Mouse (Mus musculus) embryonic facial prominence, embryonic 14.5 days (tissue): ENCODE measurements around the gene Il4ra. TPM values are rescaled to one million over a fixed set of nuclear protein-coding genes. Genes with fewer than 3 reads are reported as not detected.

Source experiments
- ATAC-seq: fragments of 200-750 bp; cut with Nextera tagmentation; 2 replicates; pipeline ENCODE4 v1.8.0; 2017; ENCODE audit warnings: low read depth, moderate number of reproducible peaks, moderate TSS enrichment
- DNase-seq: peaks from one replicate; pipeline ENCODE4 v3.0.0-alpha.2; 2015; ENCODE audit warnings: low spot score
- H3K27ac ChIP-seq: fragments of 300-500 bp; sonication (generic); replicated peaks from 2 replicates; pipeline ENCODE4 v1.5.1; 2014; ENCODE audit warnings: low read depth, mild to moderate bottlenecking, low read length, moderate library complexity
- H3K27me3 ChIP-seq: fragments of 300-500 bp; sonication (generic); replicated peaks from 2 replicates; pipeline ENCODE4 v1.6.1; 2014; ENCODE audit warnings: low read length; ENCODE audit not compliant: control insufficient read depth, insufficient read depth
- H3K36me3 ChIP-seq: fragments of 300-500 bp; sonication (generic); 2 replicates; pipeline ENCODE4 v1.6.1; 2014; ENCODE audit warnings: low read length, mixed read lengths; ENCODE audit not compliant: control insufficient read depth, insufficient read depth
- H3K4me1 ChIP-seq: fragments of 300-500 bp; sonication (generic); 2 replicates; pipeline ENCODE4 v1.6.1; 2014; ENCODE audit warnings: antibody characterized with exemption, low read length; ENCODE audit not compliant: control insufficient read depth, insufficient read depth
- H3K4me2 ChIP-seq: fragments of 300-500 bp; sonication (generic); 2 replicates; pipeline ENCODE4 v1.6.1; 2014; ENCODE audit warnings: low read depth, mild to moderate bottlenecking, low read length, moderate library complexity, mixed read lengths
- H3K4me3 ChIP-seq: fragments of 300-500 bp; sonication (generic); 2 replicates; pipeline ENCODE4 v1.5.1; 2014; ENCODE audit warnings: low read depth, mild to moderate bottlenecking, low read length
- H3K9ac ChIP-seq: fragments of 300-500 bp; sonication (generic); 2 replicates; pipeline ENCODE4 v1.6.1; 2014; ENCODE audit warnings: low read depth, mild to moderate bottlenecking, low read length, moderate library complexity, mixed read lengths
- H3K9me3 ChIP-seq: fragments of 300-500 bp; sonication (generic); 2 replicates; pipeline ENCODE4 v1.6.1; 2016; ENCODE audit warnings: low read length; ENCODE audit not compliant: control insufficient read depth
- whole genome bisulfite sequencing: fragments of 180-500 bp; shearing (Covaris S2); extraction: QIAGEN DNeasy Blood & Tissue Kit; methylation state at CpG from one replicate; pipeline ENCODE4 v1.1.7; 2014; 5-methylcytosine and 5-hydroxymethylcytosine counted together
- polyA plus RNA-seq: library from polyadenylated mRNA; unstranded; fragments of >200 nt; fragmentation: Nextera tagmentation; extraction: Ambion mirVana; gene quantifications from 2 replicates; pipeline ENCODE4 v1.2.1, GENCODE M21; 2014

Gene Il4ra
- polyA plus RNA-seq, 1 experiment from 2014 or later = 10.2 TPM

DNA sequence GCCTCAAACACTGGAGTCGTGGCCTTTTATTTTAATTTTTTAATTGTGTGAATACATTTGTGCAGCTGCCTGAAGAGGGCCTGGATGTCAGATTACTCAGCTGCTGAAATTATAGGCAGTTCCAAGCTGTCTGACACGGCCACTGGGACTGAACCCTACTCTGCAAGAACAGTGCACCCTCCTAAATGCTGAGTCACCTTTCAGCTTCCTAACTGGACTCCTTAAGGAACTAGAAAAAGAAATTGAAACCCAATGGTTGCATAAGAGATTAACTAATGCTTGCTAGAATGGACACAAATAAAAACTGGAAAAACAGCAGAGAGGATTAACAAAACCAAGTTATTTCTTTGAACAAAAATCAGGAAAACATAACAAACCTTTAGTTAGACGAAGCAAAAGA, 44.5 kb downstream of the Il4ra start:
- no peak overlapping the region for H3K4me2 ChIP-seq
- no peak overlapping the region for H3K9ac ChIP-seq
- no peak for DNase-seq
- no peaks in the 10 kb centered on the region for H3K36me3 ChIP-seq
- 55% methylated on average over 3 of the region's 3 CpGs for WGBS
- no peak for ATAC-seq
- H3K9me3 ChIP-seq = no peaks in the 10 kb centered on the region
- H3K4me3 ChIP-seq = no peak overlapping the region
- no peaks in the 10 kb centered on the region for H3K4me1 ChIP-seq
- H3K27ac ChIP-seq = no peak overlapping the region
- H3K27me3 ChIP-seq = no peaks in the 10 kb centered on the region

DNA sequence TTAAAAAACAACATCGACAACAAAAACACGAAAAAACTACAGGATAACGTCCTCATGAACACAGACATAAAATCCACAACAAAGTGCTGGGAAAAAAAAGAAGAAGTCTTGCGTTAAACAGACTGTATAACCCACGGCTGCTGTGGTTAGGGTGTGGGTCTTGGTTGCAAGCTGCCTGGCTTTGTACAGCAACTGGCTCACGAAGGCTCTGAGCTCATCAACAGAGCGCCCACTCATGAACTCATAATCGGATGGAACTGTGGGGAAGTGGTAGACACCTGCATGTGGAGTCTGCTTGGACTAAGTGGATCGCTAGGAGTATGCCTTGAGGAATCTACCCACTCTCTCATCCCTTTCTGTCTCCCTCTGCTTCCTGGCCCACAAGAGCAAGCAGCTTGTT, 45.2 kb downstream of the Il4ra start:
- no peaks in the 10 kb centered on the region for H3K4me1 ChIP-seq
- no peak overlapping the region for H3K4me2 ChIP-seq
- no peaks in the 10 kb centered on the region for H3K27me3 ChIP-seq
- H3K36me3 ChIP-seq = no peaks in the 10 kb centered on the region
- ATAC-seq (no peak), DNase-seq (no peak)
- H3K4me3 ChIP-seq = no peak overlapping the region
- H3K27ac ChIP-seq = no peak overlapping the region
- H3K9ac ChIP-seq = no peak overlapping the region
- H3K9me3 ChIP-seq = no peaks in the 10 kb centered on the region
- 83% methylated on average over 9 of the region's 9 CpGs for WGBS

DNA sequence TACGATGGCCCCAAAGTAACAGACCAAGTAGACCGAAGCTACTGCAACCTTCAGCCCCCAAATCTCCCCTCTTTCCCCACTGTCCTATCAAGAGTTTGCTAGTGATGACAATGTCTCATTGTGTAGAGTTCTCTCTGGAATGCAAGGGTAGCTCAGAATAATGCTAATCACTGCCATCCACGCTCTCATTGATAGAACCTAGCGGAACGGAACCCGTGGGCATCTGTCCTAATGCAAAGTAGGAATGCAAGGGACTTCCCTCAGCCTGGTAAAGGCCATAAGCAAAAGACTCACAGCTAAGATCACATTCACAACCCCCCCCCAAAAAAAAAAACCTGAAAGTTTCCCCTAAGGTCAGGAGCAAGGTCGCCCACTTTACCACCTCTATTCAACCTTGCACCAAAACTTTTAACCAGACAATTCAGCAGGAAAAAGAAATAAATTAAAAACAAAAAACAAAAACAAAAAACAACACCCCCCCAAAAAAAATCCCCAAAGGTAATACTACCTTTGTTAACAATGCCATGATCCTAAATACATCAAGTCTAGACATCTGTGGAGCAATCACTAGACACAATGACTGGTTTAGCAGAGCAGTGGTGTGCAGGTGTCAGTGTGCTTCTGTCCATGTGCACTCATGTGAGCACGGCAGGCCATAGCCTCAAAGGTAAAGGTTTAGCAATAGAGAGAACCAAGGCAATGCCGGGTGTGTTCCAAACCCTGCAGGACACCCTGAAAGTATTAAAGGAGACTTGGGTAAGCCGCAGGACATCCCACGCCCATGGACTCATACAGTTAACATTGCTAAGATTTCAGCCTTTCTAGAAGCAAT, 45.8 kb downstream of the Il4ra start:
- Histone ChIP-seq H3K4me2 (no peak overlapping the region), H3K27me3 (no peaks in the 10 kb centered on the region), H3K4me3 (no peak overlapping the region), H3K9me3 (no peaks in the 10 kb centered on the region), H3K27ac (no peak overlapping the region), H3K36me3 (no peaks in the 10 kb centered on the region), H3K4me1 (no peaks in the 10 kb centered on the region), H3K9ac (no peak overlapping the region)
- no peak for ATAC-seq
- WGBS = 84% methylated on average over 11 of the region's 11 CpGs
- no peak for DNase-seq

DNA sequence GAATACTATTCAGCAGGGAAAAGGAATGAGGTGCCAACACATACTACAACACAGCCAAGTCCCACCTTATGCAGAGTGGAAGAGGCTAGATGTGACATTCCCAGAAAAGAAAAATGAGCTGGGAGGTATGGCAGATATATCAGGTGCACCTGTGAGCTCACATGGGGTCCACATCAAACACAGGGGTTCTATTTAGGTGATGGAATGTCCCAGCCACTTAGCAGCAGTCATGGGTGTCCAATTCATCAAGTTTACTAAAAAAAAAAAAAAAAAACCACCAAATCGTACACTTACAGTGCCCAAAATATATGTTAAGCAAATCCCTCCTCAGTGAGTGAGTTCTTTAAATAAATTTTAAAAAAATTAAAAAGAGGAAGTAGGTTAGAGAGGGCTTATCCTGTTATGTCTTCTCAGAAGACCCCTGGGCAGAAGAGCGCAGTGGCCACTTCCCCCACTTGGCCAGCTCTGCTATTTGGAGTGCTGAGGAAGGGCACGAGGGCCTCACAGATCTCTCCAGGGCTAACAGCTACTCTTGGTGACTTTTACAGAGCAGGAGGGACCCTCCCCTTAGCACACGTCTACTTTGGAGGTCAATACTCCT, 47.6 kb downstream of the Il4ra start:
- 62% methylated on average over 4 of the region's 4 CpGs for WGBS

DNA sequence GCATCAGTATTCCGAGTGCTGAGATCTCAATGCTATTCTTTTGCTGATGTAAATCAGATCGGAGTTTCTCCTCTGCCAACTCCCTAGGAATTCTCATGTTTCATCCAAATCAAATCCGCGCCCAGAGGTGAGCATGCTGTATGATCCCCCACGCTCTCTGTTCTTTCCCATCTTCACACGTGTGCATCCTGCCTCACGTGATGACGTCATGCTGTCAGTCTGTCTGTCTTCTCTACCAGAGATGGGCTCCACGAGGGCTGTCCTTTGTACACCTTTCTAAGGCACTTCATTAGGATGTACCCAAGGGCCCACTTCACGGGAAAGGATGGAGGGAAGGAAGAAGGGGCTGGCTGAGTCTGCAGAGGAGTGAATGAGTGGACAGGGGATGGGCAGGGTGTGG, 48.2 kb downstream of the Il4ra start:
- Histone ChIP-seq H3K4me1 (no peaks in the 10 kb centered on the region), H3K4me3 (no peak overlapping the region), H3K27me3 (no peaks in the 10 kb centered on the region), H3K9ac (no peak overlapping the region), H3K9me3 (no peaks in the 10 kb centered on the region), H3K36me3 (no peaks in the 10 kb centered on the region), H3K4me2 (no peak overlapping the region), H3K27ac (no peak overlapping the region)
- DNase-seq (no peak), ATAC-seq (no peak)
- WGBS = 57% methylated on average over 10 of the region's 10 CpGs

More for the DNA sequence above, 47.6 kb downstream of the Il4ra start:
- Histone ChIP-seq H3K27me3 (no peaks in the 10 kb centered on the region), H3K4me2 (no peak overlapping the region), H3K4me3 (no peak overlapping the region), H3K4me1 (no peaks in the 10 kb centered on the region), H3K36me3 (no peaks in the 10 kb centered on the region), H3K9me3 (no peaks in the 10 kb centered on the region), H3K9ac (no peak overlapping the region), H3K27ac (no peak overlapping the region)
- no peak for ATAC-seq
- no peak for DNase-seq

DNA sequence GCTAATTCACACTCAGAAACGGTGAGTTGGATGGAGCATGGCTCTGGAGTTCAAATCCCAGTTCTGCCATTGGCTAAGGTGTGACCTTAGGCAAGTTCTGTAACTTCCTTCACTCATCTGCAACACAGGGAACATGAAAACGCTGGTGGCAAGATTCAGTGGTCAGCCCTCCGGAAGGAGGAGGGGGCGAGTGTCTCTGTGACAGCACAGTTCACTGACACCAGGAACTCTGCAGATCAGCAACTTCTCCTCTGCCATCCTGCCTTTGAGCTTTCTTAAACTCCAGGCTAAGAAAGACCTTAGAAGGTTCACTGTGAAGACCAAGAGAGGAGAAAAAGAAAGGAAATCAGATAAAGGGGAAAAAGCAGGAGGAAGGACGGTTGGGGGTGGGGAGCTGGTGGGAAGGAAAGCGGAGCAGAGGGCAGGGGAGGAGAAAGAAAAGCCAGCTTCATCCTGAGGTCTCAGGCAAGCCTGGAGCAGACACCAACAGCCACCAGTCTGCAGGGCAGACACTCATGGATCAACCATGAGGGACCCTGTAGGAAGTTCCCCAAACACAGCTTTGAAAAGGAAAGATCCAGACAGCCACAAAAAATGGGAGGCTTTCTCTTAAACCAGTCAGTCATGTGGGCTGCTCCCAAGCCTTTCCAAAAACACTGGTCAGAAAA, 48.8 kb downstream of the Il4ra start:
- no peak for ATAC-seq
- no peak overlapping the region for H3K27ac ChIP-seq
- H3K4me1 ChIP-seq = no peaks in the 10 kb centered on the region
- WGBS = 36% methylated on average over 6 of the region's 6 CpGs
- no peaks in the 10 kb centered on the region for H3K36me3 ChIP-seq
- H3K27me3 ChIP-seq = no peaks in the 10 kb centered on the region
- no peak overlapping the region for H3K9ac ChIP-seq
- H3K4me2 ChIP-seq = no peak overlapping the region
- no peak for DNase-seq
- H3K4me3 ChIP-seq = no peak overlapping the region
- no peaks in the 10 kb centered on the region for H3K9me3 ChIP-seq

- no peak for DNase-seq
- no peak for ATAC-seq
- no peaks in the 10 kb centered on the region for H3K9me3 ChIP-seq
- no peaks in the 10 kb centered on the region for H3K4me1 ChIP-seq
- 81% methylated on average over 6 of the region's 6 CpGs for WGBS
- H3K27ac ChIP-seq = no peak overlapping the region
- no peaks in the 10 kb centered on the region for H3K27me3 ChIP-seq
- no peak overlapping the region for H3K4me3 ChIP-seq
- no peak overlapping the region for H3K4me2 ChIP-seq
- H3K36me3 ChIP-seq = no peaks in the 10 kb centered on the region
- H3K9ac ChIP-seq = no peak overlapping the region
Measured at GRCm38 (mm10) chr7:125601280-125601670, 49.4 kb downstream of the Il4ra start.

DNA sequence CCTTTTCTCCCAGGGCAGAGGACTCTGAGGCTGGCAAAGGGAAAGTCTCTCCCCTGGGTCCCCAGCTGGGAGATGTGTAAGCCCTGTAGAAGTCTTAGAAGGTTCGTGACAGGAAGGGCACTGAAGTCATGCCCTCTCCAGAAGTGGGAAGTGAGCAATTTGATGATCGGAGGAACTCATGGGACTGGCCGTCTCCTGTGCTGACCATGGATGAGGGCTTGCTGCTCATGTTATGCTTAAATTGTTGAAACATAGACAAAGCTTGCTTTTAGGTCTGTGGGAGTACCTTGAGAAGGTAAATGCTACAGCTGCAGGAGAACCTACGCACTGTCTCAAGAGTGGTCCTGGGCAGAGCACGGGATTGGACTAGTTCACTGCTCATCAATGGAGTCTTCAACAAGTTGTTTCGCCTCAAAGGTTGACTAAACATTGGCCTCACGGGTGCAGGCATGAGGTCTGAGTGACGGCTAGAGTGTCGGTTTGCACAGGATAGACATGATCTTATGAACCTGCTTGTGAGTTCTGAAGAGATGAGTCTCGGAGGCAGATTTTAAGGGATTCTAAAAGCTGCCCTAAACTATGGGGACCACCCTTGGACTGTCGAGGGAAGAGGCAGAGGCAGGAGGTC, 50.0 kb downstream of the Il4ra start:
- H3K27ac ChIP-seq = no peak overlapping the region
- no peak for DNase-seq
- 63% methylated on average over 11 of the region's 11 CpGs for WGBS
- H3K9ac ChIP-seq = no peak overlapping the region
- no peaks in the 10 kb centered on the region for H3K27me3 ChIP-seq
- H3K4me3 ChIP-seq = no peak overlapping the region
- no peaks in the 10 kb centered on the region for H3K9me3 ChIP-seq
- no peaks in the 10 kb centered on the region for H3K36me3 ChIP-seq
- no peaks in the 10 kb centered on the region for H3K4me1 ChIP-seq
- ATAC-seq = no peak
- H3K4me2 ChIP-seq = no peak overlapping the region
